Mouse (Mus musculus) brain, adult 2 months (tissue): ENCODE measurements at regions not wholly inside any gene's neighbourhood (a gene's known extent, or its start where the extent isn't known, plus 50 kb on each side); places are given as distances from the start of the nearest gene placed in this dataset.

ENCODE experiments used
- DNase-seq: peaks from one replicate; pipeline ENCODE4 v3.0.0; 2011; ENCODE audit warnings: low read depth, low spot score

GRCm38 (mm10) chr8:128043392-128043791 lies 315.0 kb upstream of the Nrp1 start:
- no peak for DNase-seq

- DNase-seq = no peak
These were observed 302.2 kb upstream of the Nrp1 start for GRCm38 (mm10) chr8:128056251-128056650.

GRCm38 (mm10) chr8:128057845-128058244 lies 300.6 kb upstream of the Nrp1 start:
- no peak for DNase-seq

- no peak for DNase-seq
These were observed 298.6 kb upstream of the Nrp1 start for GRCm38 (mm10) chr8:128059817-128060216.

- no peak for DNase-seq
These were observed 294.2 kb upstream of the Nrp1 start for GRCm38 (mm10) chr8:128064211-128064610.

- no peak for DNase-seq
These were observed 293.3 kb upstream of the Nrp1 start for GRCm38 (mm10) chr8:128065127-128065526.

GRCm38 (mm10) chr8:128065964-128066680 lies 292.3 kb upstream of the Nrp1 start:
- no peak for DNase-seq

- peak; percentile 44 for DNase-seq
These were observed 288.7 kb upstream of the Nrp1 start for GRCm38 (mm10) chr8:128069749-128070148.

- DNase-seq = no peak
These were observed 282.8 kb upstream of the Nrp1 start for GRCm38 (mm10) chr8:128075566-128075965.

- DNase-seq = no peak
These were observed 282.2 kb upstream of the Nrp1 start for GRCm38 (mm10) chr8:128076226-128076625.

- peak; percentile 20 for DNase-seq
These were observed 279.7 kb upstream of the Nrp1 start for GRCm38 (mm10) chr8:128078740-128079139.

- DNase-seq = no peak
These were observed 272.6 kb upstream of the Nrp1 start for GRCm38 (mm10) chr8:128085800-128086199.

- no peak for DNase-seq
These were observed 270.9 kb upstream of the Nrp1 start for GRCm38 (mm10) chr8:128087500-128087899.

- peak; percentile 36 for DNase-seq
These were observed 265.6 kb upstream of the Nrp1 start for GRCm38 (mm10) chr8:128092826-128093225.

- DNase-seq = no peak
These were observed 263.0 kb upstream of the Nrp1 start for GRCm38 (mm10) chr8:128095451-128095850.

- no peak for DNase-seq
These were observed 260.8 kb upstream of the Nrp1 start for GRCm38 (mm10) chr8:128097601-128098000.

- no peak for DNase-seq
These were observed 255.0 kb upstream of the Nrp1 start for GRCm38 (mm10) chr8:128103380-128103779.

- DNase-seq = no peak
These were observed 251.8 kb upstream of the Nrp1 start for GRCm38 (mm10) chr8:128106569-128106968.

GRCm38 (mm10) chr8:128107041-128107440 lies 251.4 kb upstream of the Nrp1 start:
- DNase-seq = no peak

- peak; percentile 46 for DNase-seq
These were observed 249.4 kb upstream of the Nrp1 start for GRCm38 (mm10) chr8:128109036-128109435.

GRCm38 (mm10) chr8:128111132-128111531 lies 247.3 kb upstream of the Nrp1 start:
- no peak for DNase-seq

- DNase-seq = peak; percentile 32
These were observed 245.3 kb upstream of the Nrp1 start for GRCm38 (mm10) chr8:128113116-128113515.

- DNase-seq = no peak
These were observed 217.0 kb upstream of the Nrp1 start for GRCm38 (mm10) chr8:128141290-128141966.
